Mouse (Mus musculus) right cerebral cortex, postnatal 25 days (tissue): Measurements from ENCODE around the gene Afg1l.

Source experiments
- DNase-seq: peaks from one replicate; pipeline ENCODE4 v3.0.0; 2022

The Afg1l gene

GRCm38 (mm10) chr10:42476774-42477475 lies 1.4 kb downstream of the Afg1l start:
- DNase-seq = no peak

- DNase-seq = no peak
Observed at GRCm38 (mm10) chr10:42474946-42475514, 3.3 kb downstream of the Afg1l start.

GRCm38 (mm10) chr10:42464805-42465204 lies 13.6 kb downstream of the Afg1l start:
- no peak for DNase-seq

GRCm38 (mm10) chr10:42464224-42464623 lies 14.1 kb downstream of the Afg1l start:
- DNase-seq = no peak

- no peak for DNase-seq
Observed at GRCm38 (mm10) chr10:42457557-42458191, 20.7 kb downstream of the Afg1l start.

- no peak for DNase-seq
Observed at GRCm38 (mm10) chr10:42455981-42456380, 22.4 kb downstream of the Afg1l start.

GRCm38 (mm10) chr10:42454690-42455089 lies 23.7 kb downstream of the Afg1l start:
- no peak for DNase-seq

- no peak for DNase-seq
Observed at GRCm38 (mm10) chr10:42454266-42454665, 24.1 kb downstream of the Afg1l start.

GRCm38 (mm10) chr10:42449672-42450071 lies 28.7 kb downstream of the Afg1l start:
- DNase-seq = no peak

GRCm38 (mm10) chr10:42448371-42448770 lies 30.0 kb downstream of the Afg1l start:
- DNase-seq = no peak

- no peak for DNase-seq
Observed at GRCm38 (mm10) chr10:42446145-42446544, 32.2 kb downstream of the Afg1l start.

GRCm38 (mm10) chr10:42436842-42437805 lies 41.2 kb downstream of the Afg1l start:
- no peak for DNase-seq

GRCm38 (mm10) chr10:42417530-42418174 lies 60.7 kb downstream of the Afg1l start:
- no peak for DNase-seq

- no peak for DNase-seq
Observed at GRCm38 (mm10) chr10:42415821-42416470, 62.4 kb downstream of the Afg1l start.

GRCm38 (mm10) chr10:42410748-42411537 lies 67.4 kb downstream of the Afg1l start:
- DNase-seq = no peak

- no peak for DNase-seq
Observed at GRCm38 (mm10) chr10:42390436-42390835, 87.9 kb downstream of the Afg1l start.

- no peak for DNase-seq
Observed at GRCm38 (mm10) chr10:42388181-42388580, 90.2 kb downstream of the Afg1l start.

- DNase-seq = no peak
Observed at GRCm38 (mm10) chr10:42384946-42385644, 93.3 kb downstream of the Afg1l start.

- no peak for DNase-seq
Observed at GRCm38 (mm10) chr10:42383708-42384107, 94.7 kb downstream of the Afg1l start.

- DNase-seq = no peak
Observed at GRCm38 (mm10) chr10:42364216-42364615, 114.1 kb downstream of the Afg1l start.
